Comparison of ENCODE assay signal across 30 mouse cellular contexts in the genomic region with DNA sequence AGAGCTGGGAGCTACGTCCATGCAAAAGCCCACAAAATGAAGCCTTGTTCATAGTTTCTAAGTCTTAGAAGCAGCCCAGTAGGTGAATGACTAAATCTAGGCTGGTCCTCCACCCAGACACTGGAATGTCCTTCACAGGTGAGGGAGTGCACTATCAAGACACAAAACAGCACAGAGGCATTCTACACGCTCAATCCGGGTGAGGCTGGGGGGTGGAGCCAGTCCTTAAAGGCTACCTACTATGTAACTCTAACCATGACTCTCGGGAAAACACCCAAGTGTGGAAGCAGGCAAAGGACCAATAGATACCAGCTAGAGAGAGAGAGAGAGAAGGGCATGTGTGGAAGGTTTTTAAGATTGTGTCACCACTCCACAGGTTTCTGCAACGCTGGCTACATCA. TPM values are rescaled to one million over a fixed set of nuclear protein-coding genes. Genes with fewer than 3 reads are reported as not detected.
"Had no signal": no experiment of that assay in that cellular context is flagged by ENCODE, and none has a peak within 500 bp of the region (broad histone marks: within the 10 kb centered on the region; RNA-seq: fewer than 3 reads in every experiment).

No protein-coding gene starts in this region.

- ATAC-seq: forebrain, postnatal 0 days; hindbrain, postnatal 0 days; intestine, embryonic 16.5 days; liver, embryonic 12.5 days had no signal

- H3K36me3 ChIP-seq: heart, embryonic 10.5 days; hindbrain, embryonic 13.5 days; hindbrain, embryonic 15.5 days; kidney, embryonic 15.5 days; limb, embryonic 13.5 days; limb, embryonic 15.5 days; liver, embryonic 12.5 days had no signal

- H3K4me3 ChIP-seq: heart, embryonic 10.5 days; hindbrain, embryonic 13.5 days; hindbrain, embryonic 15.5 days; kidney, embryonic 15.5 days; limb, embryonic 13.5 days; limb, embryonic 15.5 days; liver, embryonic 12.5 days had no signal

- DNase-seq: forebrain, postnatal 0 days; gastrocnemius, postnatal 14 days; gastrocnemius, postnatal 36 days; heart, adult 11 months; heart, postnatal 14 days; kidney, adult 11 months; kidney, adult 2 months; kidney, adult 9 months; kidney, postnatal 14 days; kidney, postnatal 36 days; layer of hippocampus, adult 9-11 months; layer of hippocampus, postnatal 36 days; left cerebral cortex, postnatal 4 days had no signal

- H3K4me2 ChIP-seq: hindbrain, embryonic 13.5 days; hindbrain, embryonic 15.5 days; kidney, embryonic 15.5 days; limb, embryonic 13.5 days; limb, embryonic 15.5 days; liver, embryonic 12.5 days had no signal

- H3K9ac ChIP-seq: forebrain, postnatal 0 days; hindbrain, embryonic 13.5 days; hindbrain, embryonic 15.5 days; kidney, embryonic 15.5 days; limb, embryonic 13.5 days; limb, embryonic 15.5 days; liver, embryonic 12.5 days; liver, embryonic 14.5 days had no signal

- H3K4me1 ChIP-seq: hindbrain, embryonic 15.5 days; kidney, embryonic 15.5 days; liver, embryonic 12.5 days had no signal

- H3K27ac ChIP-seq: heart, embryonic 10.5 days; hindbrain, embryonic 13.5 days; hindbrain, embryonic 15.5 days; hindbrain, postnatal 0 days; kidney, embryonic 15.5 days; kidney, postnatal 0 days; limb, embryonic 13.5 days; limb, embryonic 15.5 days; liver, embryonic 12.5 days; liver, embryonic 14.5 days had no signal

- H3K27me3 ChIP-seq: hindbrain, embryonic 13.5 days; hindbrain, embryonic 15.5 days; kidney, embryonic 15.5 days; limb, embryonic 13.5 days; limb, embryonic 15.5 days had no signal

- H3K9me3 ChIP-seq: heart, embryonic 10.5 days; hindbrain, embryonic 13.5 days; hindbrain, embryonic 15.5 days; kidney, embryonic 15.5 days; limb, embryonic 13.5 days; limb, embryonic 15.5 days; liver, embryonic 12.5 days had no signal

RNA-seq across cellular contexts. Expression of a gene that starts 41.7 kb away (rescaled TPM):
- total RNA-seq: gastrocnemius, adult 18-20 months; gastrocnemius, adult 8-10 months; gastrocnemius, postnatal 14 days; gastrocnemius, postnatal 36 days; heart, postnatal 14 days; hematopoietic stem cell, adult 5-6 weeks; left cerebral cortex, postnatal 4 days; liver, adult 2 months had no signal
- polyA plus RNA-seq: gonadal fat pad, adult 2 months; kidney, adult 2 months; large intestine, adult 2 months; liver, adult 2 months; liver, embryonic 12.5 days; liver, embryonic 14.5 days had no signal
